Mouse (Mus musculus): ENCODE measurements around the gene Cxcl15.
A peak's percentile ranks its signal among the peaks of the same experiment; 100 is the strongest.

GRCm38 (mm10) chr5:90785659-90786588 is 8.4 kb upstream of the Cxcl15 start, which contains the start of gene Cxcl3:
- TF ChIP-seq CTCF (IDR thresholded peaks at IDR 0.05; ENCODE audit: low read depth) (peak; percentile 58), EP300 (IDR thresholded peaks at IDR 0.05; ENCODE audit: low read depth) (no peak)
